Mouse (Mus musculus) layer of hippocampus, postnatal 25 days (tissue): ENCODE measurements around the gene Eci3. TPM values are rescaled to one million over a fixed set of nuclear protein-coding genes. Genes with fewer than 3 reads are reported as not detected.
A peak's percentile ranks its signal among the peaks of the same experiment; 100 is the strongest.

Experiments used
- DNase-seq, 2 experiments: peaks; one replicate each; pipeline ENCODE4 v3.0.0; 2022; ENCODE audit warnings: mixed read lengths in 2 of 2, low spot score in 1 of 2; ENCODE audit errors: extremely low spot score in 1 of 2
- total RNA-seq, 2 experiments: library from RNA; stranded (reverse); gene quantifications; 2 replicates each; pipeline ENCODE4 v1.2.3; 2021

Gene Eci3
- total RNA-seq, 2 experiments from 2014 or later, result 0.54 to 0.89 TPM

DNA sequence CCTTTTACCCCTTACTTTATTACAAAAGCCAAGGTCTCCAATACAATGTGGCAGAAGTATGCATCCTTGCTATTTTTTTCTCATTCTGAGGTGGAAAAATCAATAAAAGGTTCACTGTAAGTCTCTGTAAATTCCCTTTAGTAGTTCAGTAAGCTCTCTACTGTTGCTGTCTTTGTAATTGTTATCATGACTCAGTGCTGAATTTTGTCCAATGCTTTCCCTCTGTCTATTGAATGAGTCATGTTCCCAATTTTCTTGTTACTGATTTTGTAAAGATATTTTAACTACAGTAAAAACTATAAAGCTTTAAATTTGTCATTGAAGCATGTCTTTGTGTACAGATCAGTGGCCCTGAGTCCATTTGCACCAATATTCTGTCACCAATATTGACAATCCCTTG is 21.2 kb downstream of the Eci3 start:
- DNase-seq, result no peak

DNA sequence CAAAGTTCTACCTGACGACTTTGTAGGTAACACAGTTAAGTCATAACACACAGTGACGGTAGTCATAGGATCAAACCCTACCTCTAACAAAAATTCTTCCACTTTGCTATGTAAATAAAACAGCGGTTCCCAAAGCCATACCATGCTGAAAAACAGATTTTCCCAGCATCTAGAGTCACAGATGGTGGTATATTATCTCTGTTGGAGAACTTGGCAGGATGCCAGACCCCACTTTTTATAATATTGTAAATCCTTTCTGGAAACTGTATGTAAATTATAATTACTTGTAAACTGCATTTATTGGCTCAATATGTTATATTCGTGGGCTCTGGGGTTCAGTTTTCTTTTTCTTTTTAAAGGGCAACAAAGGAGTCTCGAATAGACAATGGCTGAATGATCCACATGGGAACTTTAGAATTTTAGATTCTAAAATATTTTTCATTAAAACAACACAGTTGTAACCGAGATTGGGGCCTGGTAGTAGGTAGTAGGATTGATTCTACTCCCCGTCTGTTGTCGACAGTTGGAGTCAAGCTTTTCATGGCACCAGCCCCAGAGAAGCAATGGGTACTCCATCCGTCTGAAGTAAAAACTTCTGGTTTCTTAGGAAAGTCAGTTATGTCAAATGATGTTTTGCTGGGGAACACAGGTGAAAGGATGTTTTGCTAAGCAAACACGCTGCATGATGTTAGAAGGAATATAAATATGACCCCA is 28.5 kb downstream of the Eci3 start:
- DNase-seq, result peak in 1 of 2 experiments; percentile 29

DNA sequence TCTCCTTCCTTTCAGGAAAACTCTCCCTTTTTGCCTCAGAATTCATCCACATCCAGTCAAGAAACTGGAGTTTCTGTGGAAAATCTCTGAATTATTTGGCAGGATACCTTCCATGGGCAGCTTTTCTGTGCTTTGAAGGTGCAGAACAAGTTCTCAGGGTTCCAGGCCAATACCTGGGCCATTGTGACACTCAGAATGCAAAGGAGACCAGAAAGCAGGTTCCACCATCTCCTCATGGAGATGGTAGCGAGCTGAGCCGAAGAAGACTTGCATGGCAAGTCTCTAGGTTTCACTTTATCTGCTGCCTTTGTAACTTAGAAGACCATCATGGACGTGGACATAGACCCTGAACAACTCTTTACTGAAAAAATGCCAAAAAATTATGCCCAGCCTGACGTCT is 39.4 kb downstream of the Eci3 start, which contains the start of the genes Fam217a and 4933417A18Rik:
Fam217a (minus strand) TSS at position 101 of the 400 bp plus-strand sequence.
4933417A18Rik (plus strand) TSS at position 200 of the 400 bp plus-strand sequence.
- DNase-seq, result no peak

DNA sequence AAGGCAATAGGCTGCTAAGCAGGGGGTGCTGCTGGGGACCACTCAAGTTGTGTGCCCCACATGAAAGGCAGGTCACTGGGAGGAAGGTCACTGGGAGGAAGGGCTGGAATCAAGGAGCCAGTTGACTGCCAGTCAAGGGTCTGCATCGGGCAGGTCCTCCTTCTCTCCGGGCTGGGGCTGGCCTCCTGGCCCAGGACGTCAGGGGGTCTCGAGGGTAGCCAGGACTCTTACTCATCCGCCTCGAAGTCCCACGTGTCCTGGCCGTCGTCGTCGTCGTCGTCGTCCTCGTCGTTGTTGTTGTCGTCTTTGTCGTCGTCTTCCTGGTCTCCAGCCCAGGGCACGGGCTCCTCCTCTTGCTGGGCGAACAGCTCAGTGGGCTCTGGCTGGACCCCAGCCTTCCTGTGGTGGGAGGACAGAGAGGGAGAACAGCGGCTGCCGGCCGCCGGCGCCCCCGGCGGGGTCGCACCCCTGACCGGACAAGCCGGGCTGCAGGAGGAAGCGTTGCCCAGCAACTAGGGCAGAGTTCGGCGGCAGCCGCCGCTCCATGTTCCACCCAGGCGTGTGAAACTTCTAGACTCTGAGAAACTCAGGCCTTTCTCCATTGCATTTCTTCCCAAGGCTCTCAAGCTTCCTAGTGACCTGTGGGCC is 47.0 kb downstream of the Eci3 start:
- DNase-seq, result no peak

DNA sequence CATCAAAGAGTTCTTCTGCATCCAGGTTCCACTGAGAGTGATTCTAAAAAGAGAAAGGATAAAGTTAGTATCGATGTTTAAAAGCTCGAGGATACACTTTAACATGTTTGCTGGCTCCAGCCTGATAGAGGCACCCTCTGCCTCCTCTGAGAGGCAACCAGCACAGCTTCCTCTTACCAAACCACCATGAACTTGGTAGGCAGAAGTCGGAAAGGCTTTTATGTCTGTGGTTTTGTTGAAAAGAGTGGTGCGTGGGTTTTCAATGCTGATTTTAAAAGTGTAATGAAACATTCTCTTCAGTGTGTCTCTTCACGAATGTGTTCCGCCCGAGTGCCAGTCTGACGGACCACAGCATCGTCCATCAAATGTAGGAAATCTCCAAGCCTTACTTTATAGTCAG is 49.0 kb downstream of the Eci3 start:
- no peak for DNase-seq

Other genes with a start within 250 kb of the Eci3 start
- not detected for gene Fam50b, start 229.0 kb downstream of the Eci3 start, total RNA-seq
- 10 to 100 TPM; 80.8 to 98.2 TPM for gene Prpf4b, start 88.5 kb downstream of the Eci3 start, total RNA-seq
- under 1 TPM; 0.30 to 0.87 TPM for gene Fam217a, start 39.5 kb downstream of the Eci3 start, total RNA-seq
- not detected for gene 4933417A18Rik, start 39.4 kb downstream of the Eci3 start, total RNA-seq
- gene Eci2, start 63.3 kb upstream of the Eci3 start, total RNA-seq, result 10 to 100 TPM; 45.9 to 49.5 TPM